Mouse (Mus musculus): Measurements from ENCODE around the gene Hbb-bs. TPM values are rescaled to one million over a fixed set of nuclear protein-coding genes. Genes with fewer than 3 reads are reported as not detected.
"Not testable (repeated sequence)": the region's sequence is repeated elsewhere in the genome, so short reads cannot be mapped to it uniquely, and the experiment has no call there.

Hbb-bs gene
- polyA plus RNA-seq, 1 experiment = 1,292 TPM

GRCm38 (mm10) chr7:103810296-103810695 lies 17.6 kb downstream of the Hbb-bs start:
- Histone ChIP-seq H3K4me3 (replicated peaks; ENCODE audit: insufficient read depth, low read depth, low read length) (no peak overlapping the region), H3K4me1 (ENCODE audit: control insufficient read depth, insufficient read depth, low read length) (no peaks in the 10 kb centered on the region), H3K27ac (ENCODE audit: insufficient read depth, low read length) (no peak overlapping the region), H3K27me3 (ENCODE audit: control insufficient read depth, insufficient read depth, low read length) (no peaks in the 10 kb centered on the region)
- WGBS = 76% methylated on average over 1 of the region's 1 CpGs
- DNase-seq = no peak
- TF ChIP-seq POLR2A (IDR thresholded peaks at IDR 0.05; ENCODE audit: borderline replicate concordance, insufficient read depth, low read length) (no peak), CTCF (IDR thresholded peaks at IDR 0.05; ENCODE audit: borderline replicate concordance, insufficient read depth, low read depth, low read length) (no peak)

- DNase-seq = no peak
- no peaks in the 10 kb centered on the region for H3K27me3 ChIP-seq (ENCODE audit: control insufficient read depth, insufficient read depth, low read length)
- H3K4me1 ChIP-seq (ENCODE audit: control insufficient read depth, insufficient read depth, low read length) = no peaks in the 10 kb centered on the region
- H3K4me3 ChIP-seq (replicated peaks; ENCODE audit: insufficient read depth, low read depth, low read length) = no peak overlapping the region
- H3K27ac ChIP-seq (ENCODE audit: insufficient read depth, low read length) = no peak overlapping the region
- WGBS = 58% methylated on average over 1 of the region's 1 CpGs
- TF ChIP-seq POLR2A (IDR thresholded peaks at IDR 0.05; ENCODE audit: borderline replicate concordance, insufficient read depth, low read length) (no peak), CTCF (IDR thresholded peaks at IDR 0.05; ENCODE audit: borderline replicate concordance, insufficient read depth, low read depth, low read length) (no peak)
These were observed 18.1 kb downstream of the Hbb-bs start for GRCm38 (mm10) chr7:103809801-103810155.

- no peak for TF ChIP-seq POLR2A (IDR thresholded peaks at IDR 0.05; ENCODE audit: borderline replicate concordance, insufficient read depth, low read length)
- no peak for TF ChIP-seq CTCF (IDR thresholded peaks at IDR 0.05; ENCODE audit: borderline replicate concordance, insufficient read depth, low read depth, low read length)
- no peaks in the 10 kb centered on the region for H3K4me1 ChIP-seq (ENCODE audit: control insufficient read depth, insufficient read depth, low read length)
- no peaks in the 10 kb centered on the region for H3K27me3 ChIP-seq (ENCODE audit: control insufficient read depth, insufficient read depth, low read length)
- 70% methylated on average over 5 of the region's 5 CpGs for WGBS
- H3K4me3 ChIP-seq (replicated peaks; ENCODE audit: insufficient read depth, low read depth, low read length) = no peak overlapping the region
- no peak for DNase-seq
- H3K27ac ChIP-seq (ENCODE audit: insufficient read depth, low read length) = no peak overlapping the region
These were observed 18.7 kb downstream of the Hbb-bs start for GRCm38 (mm10) chr7:103808971-103809800.

GRCm38 (mm10) chr7:103808120-103808519 lies 19.8 kb downstream of the Hbb-bs start:
- DNase-seq; H3K4me1 ChIP-seq (ENCODE audit: control insufficient read depth, insufficient read depth, low read length); H3K4me3 ChIP-seq (replicated peaks; ENCODE audit: insufficient read depth, low read depth, low read length); H3K27me3 ChIP-seq (ENCODE audit: control insufficient read depth, insufficient read depth, low read length); H3K27ac ChIP-seq (ENCODE audit: insufficient read depth, low read length): not testable (repeated sequence)
- WGBS = 65% methylated on average over 2 of the region's 2 CpGs

- TF ChIP-seq POLR2A (IDR thresholded peaks at IDR 0.05; ENCODE audit: borderline replicate concordance, insufficient read depth, low read length) = no peak
- Histone ChIP-seq H3K4me3 (replicated peaks; ENCODE audit: insufficient read depth, low read depth, low read length) (no peak overlapping the region), H3K4me1 (ENCODE audit: control insufficient read depth, insufficient read depth, low read length) (no peaks in the 10 kb centered on the region), H3K27me3 (ENCODE audit: control insufficient read depth, insufficient read depth, low read length) (no peaks in the 10 kb centered on the region), H3K27ac (ENCODE audit: insufficient read depth, low read length) (no peak overlapping the region)
- peak in 1 of 2 experiments; percentile 1 for DNase-seq
- WGBS = 49% methylated on average over 1 of the region's 1 CpGs
These were observed 21.0 kb downstream of the Hbb-bs start for GRCm38 (mm10) chr7:103806856-103807255.

- no peaks in the 10 kb centered on the region for H3K27me3 ChIP-seq (ENCODE audit: control insufficient read depth, insufficient read depth, low read length)
- 33% methylated on average over 4 of the region's 4 CpGs for WGBS
- no peak overlapping the region for H3K27ac ChIP-seq (ENCODE audit: insufficient read depth, low read length)
- H3K4me1 ChIP-seq (ENCODE audit: control insufficient read depth, insufficient read depth, low read length) = no peaks in the 10 kb centered on the region
- no peak overlapping the region for H3K4me3 ChIP-seq (replicated peaks; ENCODE audit: insufficient read depth, low read depth, low read length)
- TF ChIP-seq POLR2A (IDR thresholded peaks at IDR 0.05; ENCODE audit: borderline replicate concordance, insufficient read depth, low read length) (no peak), CTCF (IDR thresholded peaks at IDR 0.05; ENCODE audit: borderline replicate concordance, insufficient read depth, low read depth, low read length) (no peak)
- DNase-seq = no peak
These were observed 35.1 kb downstream of the Hbb-bs start for GRCm38 (mm10) chr7:103792669-103793388.

- no peak within 1 kb of the TSS for H3K27ac ChIP-seq (ENCODE audit: insufficient read depth, low read length)
- DNase-seq = no peak
- no peak for TF ChIP-seq POLR2A (IDR thresholded peaks at IDR 0.05; ENCODE audit: borderline replicate concordance, insufficient read depth, low read length)
- TF ChIP-seq CTCF (IDR thresholded peaks at IDR 0.05; ENCODE audit: borderline replicate concordance, insufficient read depth, low read depth, low read length) = no peak
- H3K4me3 ChIP-seq (replicated peaks; ENCODE audit: insufficient read depth, low read depth, low read length) = no peak within 1 kb of the TSS
- no peaks in the 10 kb centered on the region for H3K4me1 ChIP-seq (ENCODE audit: control insufficient read depth, insufficient read depth, low read length)
- 73% methylated on average over 3 of the region's 3 CpGs for WGBS
- no peaks in the 10 kb centered on the region for H3K27me3 ChIP-seq (ENCODE audit: control insufficient read depth, insufficient read depth, low read length)
These were observed 36.2 kb downstream of the Hbb-bs start, which contains the start of gene Olfr67 for GRCm38 (mm10) chr7:103791721-103792120. TSS of gene Olfr67 (minus strand) at chr7:103791821.

- 79% methylated on average over 3 of the region's 3 CpGs for WGBS
- Histone ChIP-seq H3K4me3 (replicated peaks; ENCODE audit: insufficient read depth, low read depth, low read length) (no peak within 1 kb of the TSS), H3K27ac (ENCODE audit: insufficient read depth, low read length) (no peak within 1 kb of the TSS), H3K27me3 (ENCODE audit: control insufficient read depth, insufficient read depth, low read length) (no peaks in the 10 kb centered on the region), H3K4me1 (ENCODE audit: control insufficient read depth, insufficient read depth, low read length) (no peaks in the 10 kb centered on the region)
- TF ChIP-seq CTCF (IDR thresholded peaks at IDR 0.05; ENCODE audit: borderline replicate concordance, insufficient read depth, low read depth, low read length) (no peak), POLR2A (IDR thresholded peaks at IDR 0.05; ENCODE audit: borderline replicate concordance, insufficient read depth, low read length) (no peak)
- no peak for DNase-seq
These were observed 48.3 kb downstream of the Hbb-bs start, which contains the start of gene Olfr68 for GRCm38 (mm10) chr7:103779598-103779997. TSS of gene Olfr68 (minus strand) at chr7:103779698.

- not testable (repeated sequence) for H3K27me3 ChIP-seq (ENCODE audit: control insufficient read depth, insufficient read depth, low read length); H3K4me1 ChIP-seq (ENCODE audit: control insufficient read depth, insufficient read depth, low read length); H3K27ac ChIP-seq (ENCODE audit: insufficient read depth, low read length); DNase-seq; H3K4me3 ChIP-seq (replicated peaks; ENCODE audit: insufficient read depth, low read depth, low read length)
- WGBS = 77% methylated on average over 4 of the region's 4 CpGs
These were observed 50.2 kb downstream of the Hbb-bs start for GRCm38 (mm10) chr7:103777652-103778051.

Measured in cerebellum, adult 2 months (tissue).